Mouse (Mus musculus) forebrain, embryonic 10.5 days (tissue): ENCODE data around the gene Chil5. TPM values are rescaled to one million over a fixed set of nuclear protein-coding genes. Genes with fewer than 3 reads are reported as not detected.
A peak's percentile ranks its signal among the peaks of the same experiment; 100 is the strongest.
"Not testable (repeated sequence)": the region's sequence is repeated elsewhere in the genome, so short reads cannot be mapped to it uniquely, and the experiment has no call there.

Experiments
- DNase-seq: peaks from one replicate; pipeline ENCODE4 v3.0.0-alpha.2; 2017; ENCODE audit warnings: low spot score; ENCODE audit errors: extremely low spot score
- H3K27ac ChIP-seq: fragments of 300-500 bp; sonication (generic); 2 replicates; pipeline ENCODE4 v1.5.1; 2016; ENCODE audit warnings: mild to moderate bottlenecking
- H3K27me3 ChIP-seq: fragments of 300-500 bp; sonication (generic); 2 replicates; pipeline ENCODE4 v1.6.1; 2016; ENCODE audit warnings: mild to moderate bottlenecking; ENCODE audit not compliant: poor library complexity, severe bottlenecking
- H3K36me3 ChIP-seq: fragments of 300-500 bp; sonication (generic); replicated peaks from 2 replicates; pipeline ENCODE4 v1.6.1; 2016; ENCODE audit warnings: mild to moderate bottlenecking, moderate library complexity
- H3K4me1 ChIP-seq: fragments of 300-500 bp; sonication (generic); 2 replicates; pipeline ENCODE4 v1.6.1; 2016
- H3K4me3 ChIP-seq: fragments of 300-500 bp; sonication (generic); 2 replicates; pipeline ENCODE4 v1.5.1; 2016; ENCODE audit warnings: mild to moderate bottlenecking, moderate library complexity
- H3K9me3 ChIP-seq: fragments of 300-500 bp; sonication (generic); 2 replicates; pipeline ENCODE4 v1.6.1; 2016; ENCODE audit warnings: mild to moderate bottlenecking, moderate library complexity
- WGBS: fragments of 180-500 bp; shearing (Covaris S2); methylation state at CpG from one replicate; pipeline ENCODE4 v1.1.7; 2016; 5-methylcytosine and 5-hydroxymethylcytosine counted together
- polyA plus RNA-seq: library from polyadenylated mRNA; unstranded; fragments of >200 nt; fragmentation: Nextera tagmentation; extraction: Ambion mirVana; gene quantifications from 2 replicates; pipeline ENCODE4 v1.2.1, GENCODE M21; 2016

Chil5 gene
- polyA plus RNA-seq: not detected in 2 replicates

DNA sequence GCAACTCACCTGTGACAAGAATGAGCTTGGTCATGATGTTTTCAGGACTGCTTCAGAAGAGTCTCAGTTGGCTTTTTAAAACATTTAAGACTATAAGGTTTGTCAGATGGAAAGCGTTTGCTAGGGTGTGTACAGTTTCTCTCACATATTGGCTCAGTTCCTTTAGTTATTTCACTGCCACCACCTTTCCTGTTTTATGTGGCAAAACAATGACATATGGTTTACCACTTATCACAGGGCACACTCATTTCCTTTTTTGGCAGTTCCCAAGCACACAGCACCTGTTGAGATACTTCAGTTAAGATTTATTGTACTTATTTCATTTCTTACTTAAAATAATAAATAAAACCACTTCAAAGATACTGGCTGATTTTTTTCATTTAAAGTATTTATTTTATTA lies at the start of gene Chil5:
Chil5 (minus strand) TSS at position 34 of the 400 bp plus-strand sequence.
- H3K36me3 ChIP-seq: no peaks in the 10 kb centered on the region
- no peak for DNase-seq
- H3K9me3 ChIP-seq: no peaks in the 10 kb centered on the region
- WGBS: 87% methylated on average over 1 of the region's 1 CpGs
- no peaks in the 10 kb centered on the region for H3K4me1 ChIP-seq
- no peaks in the 10 kb centered on the region for H3K27me3 ChIP-seq
- H3K27ac ChIP-seq: no peak within 1 kb of the TSS
- H3K4me3 ChIP-seq: no peak within 1 kb of the TSS

DNA sequence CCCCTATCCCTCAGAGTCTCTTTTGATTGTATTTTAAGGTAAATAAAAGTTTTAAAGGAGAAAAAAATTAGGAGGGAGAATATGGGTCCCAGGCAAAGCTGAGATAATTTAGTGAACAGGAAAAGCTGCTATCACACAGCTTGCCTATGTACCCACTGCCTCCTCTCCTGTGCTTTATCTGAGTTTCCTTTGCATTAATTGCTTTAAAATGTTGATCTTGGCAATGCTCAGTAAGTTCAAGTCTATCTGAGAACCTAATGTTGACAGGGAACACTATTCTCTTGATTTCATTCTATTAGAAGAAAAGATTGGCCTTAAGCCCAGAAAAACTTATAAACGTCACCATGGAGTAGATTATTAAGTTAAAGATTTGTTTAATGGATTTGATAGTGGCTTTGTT lies 42.2 kb upstream of the Chil5 start:
- no peak overlapping the region for H3K27ac ChIP-seq
- no peak overlapping the region for H3K4me3 ChIP-seq
- no peaks in the 10 kb centered on the region for H3K4me1 ChIP-seq
- H3K27me3 ChIP-seq: no peaks in the 10 kb centered on the region
- no peak for DNase-seq
- 80% methylated on average over 1 of the region's 1 CpGs for WGBS
- no peaks in the 10 kb centered on the region; the same call in 1 of the 2 replicates for H3K9me3 ChIP-seq
- H3K36me3 ChIP-seq: no peaks in the 10 kb centered on the region

DNA sequence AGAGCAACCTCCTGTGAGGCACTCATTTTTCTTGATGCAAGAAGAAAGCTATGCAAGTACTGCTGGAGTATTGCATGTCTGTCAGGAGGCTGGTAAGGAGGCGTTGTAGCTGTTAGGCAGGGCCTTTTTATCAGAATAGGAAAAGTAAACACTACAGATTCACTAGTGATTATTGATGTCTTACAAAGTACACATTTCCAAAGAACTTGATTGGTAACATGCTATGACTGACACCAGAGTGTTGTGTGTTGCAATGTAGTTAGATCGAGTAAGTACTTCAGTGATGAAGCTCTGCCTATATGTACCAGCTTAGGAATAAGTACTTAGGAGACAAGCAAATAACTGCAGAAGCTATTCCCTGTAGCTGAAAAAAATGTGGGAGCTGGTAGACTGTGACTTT lies 38.4 kb upstream of the Chil5 start:
- no peak overlapping the region for H3K27ac ChIP-seq
- no peaks in the 10 kb centered on the region; the same call in 1 of the 2 replicates for H3K9me3 ChIP-seq
- no peaks in the 10 kb centered on the region for H3K36me3 ChIP-seq
- no peaks in the 10 kb centered on the region for H3K27me3 ChIP-seq
- no peaks in the 10 kb centered on the region for H3K4me1 ChIP-seq
- no peak for DNase-seq
- 86% methylated on average over 2 of the region's 2 CpGs for WGBS
- H3K4me3 ChIP-seq: no peak overlapping the region

DNA sequence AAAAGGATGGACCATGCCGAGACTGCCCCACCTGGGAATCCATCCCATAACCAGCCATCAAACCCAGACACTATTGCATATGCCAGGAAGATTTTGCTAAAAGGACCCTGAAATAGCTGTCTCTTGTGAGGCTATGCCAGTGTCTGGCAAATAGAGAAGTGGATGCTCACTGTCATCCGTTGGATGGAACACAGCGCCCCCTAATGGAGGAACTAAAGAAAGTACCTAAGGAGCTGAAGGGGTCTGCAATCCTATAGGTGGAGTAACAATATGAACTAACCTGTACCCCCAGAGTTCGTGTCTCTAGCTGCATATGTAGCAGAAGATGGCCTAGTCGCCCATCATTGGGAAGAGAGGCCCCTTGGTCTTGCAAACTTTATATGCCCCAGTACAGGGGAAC lies 35.1 kb upstream of the Chil5 start:
- H3K4me3 ChIP-seq: not testable (repeated sequence)

DNA sequence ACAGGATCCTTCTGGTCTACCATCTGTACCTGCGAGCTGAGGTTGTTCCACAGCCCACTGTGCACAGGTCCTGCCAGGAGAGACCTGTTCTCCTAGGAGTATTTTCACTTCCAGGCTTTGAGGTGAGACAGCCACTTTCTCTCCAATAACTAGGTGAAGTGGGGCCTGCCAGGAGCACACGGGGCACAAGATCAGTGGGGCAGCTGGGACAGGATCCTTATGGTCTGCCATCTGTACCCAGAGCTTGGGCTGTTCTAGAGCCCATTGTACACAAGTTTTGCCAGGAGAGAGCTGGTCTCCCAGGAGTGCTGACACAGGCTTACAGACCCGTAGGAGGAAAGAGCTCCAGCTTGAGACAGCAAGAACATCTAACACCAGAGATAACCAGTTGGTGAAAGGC lies 25.4 kb upstream of the Chil5 start:
- 78% methylated on average over 3 of the region's 3 CpGs for WGBS
- no peak overlapping the region for H3K27ac ChIP-seq
- H3K9me3 ChIP-seq: peaks cover 4% of the 10 kb centered on the region; the same call in 1 of the 2 replicates
- H3K4me1 ChIP-seq: no peaks in the 10 kb centered on the region
- no peak overlapping the region for H3K4me3 ChIP-seq
- no peak for DNase-seq
- no peaks in the 10 kb centered on the region for H3K27me3 ChIP-seq
- no peaks in the 10 kb centered on the region for H3K36me3 ChIP-seq

More for the DNA sequence above, 35.1 kb upstream of the Chil5 start:
- not testable (repeated sequence) for H3K36me3 ChIP-seq, H3K27ac ChIP-seq, DNase-seq, H3K4me1 ChIP-seq, H3K27me3 ChIP-seq, H3K9me3 ChIP-seq
- 39% methylated on average over 5 of the region's 5 CpGs for WGBS

DNA sequence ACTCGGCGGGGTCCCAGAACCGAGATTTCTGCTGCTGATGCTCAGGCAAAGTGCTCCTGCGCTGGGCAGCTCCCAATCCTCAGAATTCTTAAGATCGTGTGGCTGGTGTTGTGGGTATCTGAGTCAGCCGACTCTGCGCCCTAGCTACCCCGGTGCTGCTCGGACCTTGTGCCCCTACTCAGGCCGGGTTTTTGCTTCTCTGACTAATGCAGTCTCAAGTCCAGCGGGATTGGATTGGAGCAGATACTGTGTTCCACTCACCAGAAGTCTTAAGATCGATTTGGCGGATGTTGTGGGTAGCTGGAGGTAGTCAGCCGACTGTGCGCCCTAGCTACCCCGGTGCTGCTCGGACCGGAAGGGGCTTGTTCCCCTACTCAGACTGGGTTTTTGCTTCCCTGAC lies 19.3 kb upstream of the Chil5 start:
- WGBS: 79% methylated on average over 18 of the region's 18 CpGs
- Histone ChIP-seq H3K4me3 (no peak overlapping the region), H3K27me3 (no peaks in the 10 kb centered on the region), H3K9me3 (0 out of 2 replicates have a peak, but pooled peaks cover 2% of the 10 kb centered on the region), H3K27ac (no peak overlapping the region), H3K36me3 (no peaks in the 10 kb centered on the region), H3K4me1 (no peaks in the 10 kb centered on the region)
- DNase-seq: no peak

DNA sequence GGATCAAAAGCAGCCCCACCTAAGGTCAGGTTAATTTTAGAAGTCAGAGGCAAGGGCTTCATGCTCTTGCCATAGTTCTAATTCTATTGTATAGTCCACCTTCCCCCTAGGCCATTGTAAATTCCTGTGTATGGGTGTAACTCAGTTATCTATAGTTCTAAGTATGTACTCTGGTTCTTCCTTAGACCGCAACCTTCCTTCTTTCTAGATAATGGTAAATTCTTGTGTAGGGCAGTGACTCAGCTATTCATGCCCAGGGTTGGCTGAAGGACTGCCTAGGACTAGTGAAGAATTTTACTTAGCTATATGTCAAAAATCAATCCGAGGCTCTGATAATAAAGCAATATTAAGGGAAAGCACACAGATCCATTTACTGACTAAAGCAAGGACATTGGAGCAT lies 7.7 kb upstream of the Chil5 start:
- Histone ChIP-seq H3K27me3 (no peaks in the 10 kb centered on the region), H3K27ac (no peak overlapping the region), H3K9me3 (no peaks in the 10 kb centered on the region), H3K4me3 (no peak overlapping the region), H3K36me3 (no peaks in the 10 kb centered on the region), H3K4me1 (no peaks in the 10 kb centered on the region)
- DNase-seq: no peak
- WGBS: 92% methylated on average over 2 of the region's 2 CpGs

DNA sequence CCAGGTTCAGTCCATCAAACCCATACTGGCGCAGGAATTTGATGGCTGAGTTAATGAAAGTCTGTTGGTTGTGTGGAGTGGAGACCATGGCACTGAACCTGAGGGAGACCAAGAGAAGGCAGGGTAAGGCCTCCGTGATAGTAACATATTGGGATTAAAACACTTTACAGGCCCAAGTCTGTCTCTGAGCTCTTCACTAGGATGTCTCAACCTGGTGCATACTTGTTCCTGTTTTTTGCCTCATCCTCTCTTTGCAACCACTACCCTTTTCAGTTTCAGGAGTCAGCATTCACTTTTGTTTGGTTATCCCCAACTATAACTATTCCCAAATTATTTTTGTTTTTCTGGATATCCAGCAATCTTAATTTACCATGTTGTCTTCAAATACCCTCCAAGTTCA lies 8.5 kb downstream of the Chil5 start:
- WGBS: 85% methylated on average over 2 of the region's 2 CpGs
- Histone ChIP-seq H3K27ac (no peak overlapping the region), H3K27me3 (no peaks in the 10 kb centered on the region), H3K4me1 (no peaks in the 10 kb centered on the region), H3K9me3 (no peaks in the 10 kb centered on the region), H3K36me3 (no peaks in the 10 kb centered on the region), H3K4me3 (no peak overlapping the region)
- no peak for DNase-seq

DNA sequence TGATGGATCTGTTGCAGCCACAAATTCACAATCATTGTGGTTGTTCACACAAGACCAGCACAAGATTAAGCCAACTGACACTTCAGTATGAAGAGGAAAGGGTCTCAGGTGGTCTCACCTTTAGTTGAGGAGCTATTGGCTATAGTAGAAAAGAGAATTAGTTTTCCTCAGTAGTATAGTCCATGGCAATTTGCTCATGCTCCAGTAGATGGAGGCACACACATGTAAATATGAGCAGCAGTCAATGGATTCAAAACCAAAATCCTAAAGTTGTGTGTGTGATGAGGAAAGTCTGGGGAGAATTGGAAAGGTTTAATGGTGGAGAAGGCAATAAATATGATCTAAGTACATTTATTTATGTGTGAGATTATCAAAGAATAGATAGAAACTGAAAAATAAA lies 10.8 kb downstream of the Chil5 start:
- Histone ChIP-seq H3K27me3 (no peaks in the 10 kb centered on the region), H3K4me3 (no peak overlapping the region), H3K27ac (no peak overlapping the region), H3K9me3 (no peaks in the 10 kb centered on the region), H3K36me3 (no peaks in the 10 kb centered on the region), H3K4me1 (no peaks in the 10 kb centered on the region)
- DNase-seq: no peak

DNA sequence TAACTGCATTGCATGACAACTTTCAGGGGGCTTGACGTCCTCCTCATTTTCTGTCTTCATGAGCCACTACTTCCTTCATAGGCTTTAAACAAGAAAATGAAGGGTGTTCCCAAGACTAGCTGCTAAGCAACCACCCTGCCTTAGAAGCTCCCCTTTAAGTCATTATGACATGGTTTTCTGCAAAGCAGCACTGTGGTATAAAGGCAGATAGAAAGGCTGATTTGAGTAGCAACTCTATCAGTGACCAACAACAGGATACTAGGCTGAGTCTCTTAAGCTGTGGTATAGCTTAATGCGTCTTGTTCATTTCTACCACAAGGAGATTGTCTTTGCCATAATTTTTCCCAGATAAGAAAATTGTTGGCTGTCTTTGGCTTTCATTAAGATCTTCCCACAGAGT lies 18.1 kb downstream of the Chil5 start, which contains the start of gene Pifo:
Pifo (minus strand) TSS at position 101 of the 400 bp plus-strand sequence.
- H3K4me1 ChIP-seq: no peaks in the 10 kb centered on the region
- no peaks in the 10 kb centered on the region for H3K36me3 ChIP-seq
- no peak within 1 kb of the TSS for H3K27ac ChIP-seq
- WGBS: 89% methylated on average over 2 of the region's 2 CpGs
- H3K4me3 ChIP-seq: no peak within 1 kb of the TSS
- no peaks in the 10 kb centered on the region for H3K9me3 ChIP-seq
- DNase-seq: no peak
- H3K27me3 ChIP-seq: no peaks in the 10 kb centered on the region

DNA sequence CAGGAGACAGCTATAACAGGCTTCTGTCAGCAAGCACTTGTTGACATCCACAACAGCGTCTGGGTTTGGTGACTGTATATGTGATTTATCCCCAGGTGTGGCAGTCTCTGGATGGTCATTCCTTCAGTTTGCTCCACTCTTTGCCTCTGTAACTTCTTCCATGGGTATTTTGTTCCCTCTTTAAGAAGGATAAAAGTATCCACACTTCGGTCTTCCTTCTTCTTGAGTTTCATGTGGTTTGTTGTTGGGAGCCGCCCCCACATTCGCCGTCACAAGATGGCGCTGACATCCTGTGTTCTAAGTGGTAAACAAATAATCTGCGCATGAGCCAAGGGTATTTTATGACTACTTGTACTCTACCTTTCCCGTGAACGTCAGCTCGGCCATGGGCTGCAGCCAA lies 29.3 kb downstream of the Chil5 start:
- not testable (repeated sequence) for DNase-seq, H3K27ac ChIP-seq, H3K4me3 ChIP-seq, H3K9me3 ChIP-seq, H3K27me3 ChIP-seq, H3K36me3 ChIP-seq
- peaks cover 17% of the 10 kb centered on the region for H3K4me1 ChIP-seq
- WGBS: 70% methylated on average over 10 of the region's 10 CpGs

DNA sequence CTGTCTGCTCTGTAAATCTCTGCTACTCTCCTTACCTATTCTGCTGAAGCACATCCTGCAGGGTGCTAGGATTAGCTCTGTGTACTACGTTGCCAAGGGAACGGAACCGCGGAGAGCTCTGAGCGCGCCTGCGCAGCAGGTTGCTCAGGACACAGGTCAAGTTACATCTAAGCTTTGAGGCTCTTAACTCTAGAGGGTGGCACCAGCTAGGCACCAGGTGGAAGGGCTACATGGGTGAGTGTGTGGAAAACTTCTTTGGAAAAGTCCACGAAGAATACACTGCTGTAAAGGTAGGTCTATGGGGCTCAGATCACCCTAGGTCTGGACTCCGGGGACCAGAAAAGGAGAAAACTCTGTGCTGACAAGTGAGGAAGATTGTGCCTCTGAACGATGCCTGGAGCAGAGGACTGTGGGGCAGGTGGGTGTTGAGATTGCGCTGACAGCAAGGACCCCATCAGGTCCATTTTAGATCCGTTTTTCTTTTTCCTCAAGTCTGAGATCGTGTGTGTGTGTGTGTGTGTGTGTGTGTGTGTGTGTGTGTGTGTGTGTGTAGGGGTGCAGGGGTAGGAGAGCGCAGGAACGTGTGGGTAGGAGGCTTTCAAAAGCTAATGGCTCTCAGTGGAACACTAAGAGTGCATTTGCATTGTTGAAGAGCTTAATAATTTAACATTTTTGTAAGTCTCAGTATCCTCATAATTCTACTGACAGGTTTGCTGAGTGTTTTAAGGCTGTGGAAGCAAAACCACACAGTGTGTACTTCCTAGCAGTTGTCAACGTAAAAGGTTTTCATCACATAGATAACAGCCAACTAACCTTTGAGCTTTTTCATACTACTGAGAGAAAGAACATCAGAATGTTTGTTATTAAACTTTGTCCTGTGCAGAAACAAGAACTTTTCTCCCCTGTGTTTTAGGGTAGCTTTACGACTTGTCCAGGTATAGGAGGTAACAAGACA lies 30.9 kb downstream of the Chil5 start:
- H3K4me1 ChIP-seq: peaks cover 17% of the 10 kb centered on the region
- peak overlapping the region; percentile 46 for H3K4me3 ChIP-seq
- H3K36me3 ChIP-seq: no peaks in the 10 kb centered on the region
- peak; percentile 76 for DNase-seq
- 20% methylated on average over 17 of the region's 17 CpGs for WGBS
- no peaks in the 10 kb centered on the region for H3K27me3 ChIP-seq
- H3K27ac ChIP-seq: peak overlapping the region; percentile 51; the same call in 1 of the 2 replicates
- H3K9me3 ChIP-seq: no peaks in the 10 kb centered on the region

DNA sequence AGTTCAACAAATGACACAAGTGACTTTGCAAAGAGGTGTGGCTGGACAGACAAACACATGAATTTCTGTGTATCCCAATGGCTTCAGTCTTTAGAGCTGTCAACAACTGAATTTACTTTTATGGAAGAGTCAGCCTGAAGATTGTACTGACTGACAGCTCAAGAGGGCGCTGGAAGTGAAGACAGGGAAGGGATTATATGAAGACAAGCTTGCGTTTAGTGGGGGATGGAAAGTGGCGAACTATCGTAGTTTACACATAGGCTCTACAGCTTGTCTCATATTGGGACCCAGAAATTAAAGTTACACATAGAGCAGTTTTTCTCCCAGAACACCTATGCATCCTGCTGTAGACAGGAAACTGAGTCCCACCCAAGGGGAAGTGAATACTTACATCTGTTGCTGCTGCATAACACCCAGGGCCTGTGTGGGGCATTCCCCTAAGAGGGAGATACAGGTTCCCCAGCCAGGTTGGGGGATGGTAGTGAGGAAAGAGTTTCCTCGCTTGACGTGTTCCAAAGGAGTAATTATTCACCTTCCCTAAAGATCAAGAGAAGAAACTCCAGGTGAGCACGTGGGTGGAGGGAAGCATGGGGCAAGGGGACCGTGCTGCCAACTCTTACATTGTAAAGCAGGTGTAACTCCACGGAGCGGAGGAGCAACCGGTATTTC lies 31.8 kb downstream of the Chil5 start:
- DNase-seq: no peak
- Histone ChIP-seq H3K4me3 (peak overlapping the region; percentile 46), H3K4me1 (peaks cover 17% of the 10 kb centered on the region), H3K27me3 (no peaks in the 10 kb centered on the region), H3K36me3 (no peaks in the 10 kb centered on the region), H3K27ac (no peak overlapping the region), H3K9me3 (no peaks in the 10 kb centered on the region)
- 17% methylated on average over 11 of the region's 11 CpGs for WGBS
